Mouse (Mus musculus) liver, postnatal 0 days (tissue): ENCODE measurements around the gene Apeh.
A peak's percentile ranks its signal among the peaks of the same experiment; 100 is the strongest.

Experiments
- CTCF ChIP-seq: sonication (generic); IDR thresholded peaks from 2 replicates; pipeline ENCODE4 v1.5.1; 2016; ENCODE audit warnings: antibody characterized with exemption, low read depth
- EP300 ChIP-seq: IDR thresholded peaks from 2 replicates; pipeline ENCODE4 v1.6.1; 2016; ENCODE audit warnings: antibody characterized with exemption, low read depth, mild to moderate bottlenecking

- peak; percentile 98 for TF ChIP-seq CTCF
- no peak for TF ChIP-seq EP300
Measured at GRCm38 (mm10) chr9:108052885-108053664, 41.3 kb downstream of the Apeh start, which contains the start of gene Amigo3.
